ENCODE assay signal across 9 mouse cellular contexts in the genomic region with DNA sequence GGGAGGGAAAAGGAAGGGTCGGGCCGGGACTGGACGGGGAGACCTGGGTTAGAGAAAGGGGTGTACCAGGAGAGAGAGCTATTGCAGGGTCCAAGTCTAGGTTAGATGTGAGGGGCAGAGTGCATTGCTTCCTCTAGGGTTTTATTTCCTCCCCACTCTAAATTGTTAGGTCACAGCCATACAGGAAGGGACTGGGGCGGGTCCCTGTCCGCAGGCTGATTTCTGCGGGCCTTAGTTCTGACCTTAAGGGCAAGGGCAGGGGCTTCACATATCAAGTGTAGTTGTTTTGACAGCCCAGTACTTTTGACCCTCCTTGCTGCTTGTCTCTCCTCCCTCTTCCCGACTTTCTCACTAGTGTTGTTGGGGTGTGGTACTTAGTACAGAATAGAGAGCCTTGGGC. TPM values are rescaled to one million over a fixed set of nuclear protein-coding genes. Genes with fewer than 3 reads are reported as not detected.
DNase-seq lines count a peak whose midpoint lies in the region; ATAC-seq and TF ChIP-seq lines count a peak whose summit lies in the region.
"Had no signal": no experiment of that assay in that cellular context is flagged by ENCODE, and none has a peak within 500 bp of the region (broad histone marks: within the 10 kb centered on the region; RNA-seq: fewer than 3 reads in every experiment).

No protein-coding gene starts in this region.

- H3K36me3 ChIP-seq in heart, embryonic 11.5 days (ENCODE audit: control insufficient read depth, insufficient read depth, low read length), result peaks cover 11% of the 10 kb centered on the region; the same call in 1 of the 2 replicates
- H3K36me3 ChIP-seq in limb, embryonic 15.5 days, result peaks cover 20% of the 10 kb centered on the region
- peaks cover 13% of the 10 kb centered on the region for H3K36me3 ChIP-seq in midbrain, embryonic 15.5 days (replicated peaks)

- H3K27me3 ChIP-seq in cerebellum, adult 2 months (ENCODE audit: control insufficient read depth, insufficient read depth, low read length), result no peaks in the 10 kb centered on the region
- no peaks in the 10 kb centered on the region for H3K27me3 ChIP-seq in heart, embryonic 11.5 days (ENCODE audit: control insufficient read depth, insufficient read depth, low read length)
- no peaks in the 10 kb centered on the region for H3K27me3 ChIP-seq in limb, embryonic 15.5 days
- no peaks in the 10 kb centered on the region for H3K27me3 ChIP-seq in midbrain, embryonic 15.5 days (replicated peaks)
- H3K27me3 ChIP-seq: Patski had no signal

- H3K4me1 ChIP-seq in cerebellum, adult 2 months (ENCODE audit: control insufficient read depth, insufficient read depth, low read length), result no peaks in the 10 kb centered on the region
- peaks cover 23% of the 10 kb centered on the region for H3K4me1 ChIP-seq in heart, embryonic 11.5 days (ENCODE audit: control insufficient read depth, insufficient read depth, low read length)
- H3K4me1 ChIP-seq in limb, embryonic 15.5 days, result peaks cover 20% of the 10 kb centered on the region
- peaks cover 30% of the 10 kb centered on the region for H3K4me1 ChIP-seq in midbrain, embryonic 15.5 days

- no peak for ATAC-seq in heart, embryonic 11.5 days (replicated peaks; ENCODE audit: insufficient number of reproducible peaks, low FRiP score, low TSS enrichment)
- no peak for ATAC-seq in limb, embryonic 15.5 days (ENCODE audit: insufficient number of reproducible peaks, low FRiP score, low TSS enrichment, low read depth)
- peak; percentile 4 for ATAC-seq in midbrain, embryonic 15.5 days (replicated peaks)

- no peak for TF ChIP-seq CTCF in cerebellum, adult 2 months (IDR thresholded peaks at IDR 0.05; ENCODE audit: borderline replicate concordance, insufficient read depth, low read depth, low read length)

- no peak for TF ChIP-seq POLR2A in cerebellum, adult 2 months (IDR thresholded peaks at IDR 0.05; ENCODE audit: borderline replicate concordance, insufficient read depth, low read length)

- H3K27ac ChIP-seq in cerebellum, adult 2 months (ENCODE audit: insufficient read depth, low read length), result no peak overlapping the region
- peak overlapping the region; percentile 91 for H3K27ac ChIP-seq in heart, embryonic 11.5 days (ENCODE audit: low read depth, low read length)
- H3K27ac ChIP-seq in limb, embryonic 15.5 days, result peak overlapping the region; percentile 98
- peak overlapping the region; percentile 98 for H3K27ac ChIP-seq in midbrain, embryonic 15.5 days

- H3K4me3 ChIP-seq in cerebellum, adult 2 months (replicated peaks; ENCODE audit: insufficient read depth, low read depth, low read length), result peak overlapping the region; percentile 92
- peak overlapping the region; percentile 100 for H3K4me3 ChIP-seq in heart, embryonic 11.5 days (ENCODE audit: low read depth, low read length)
- peak overlapping the region; percentile 99 for H3K4me3 ChIP-seq in limb, embryonic 15.5 days
- peak overlapping the region; percentile 99 for H3K4me3 ChIP-seq in midbrain, embryonic 15.5 days

- peak overlapping the region; percentile 96 for H3K4me2 ChIP-seq in heart, embryonic 11.5 days
- peak overlapping the region; percentile 72 for H3K4me2 ChIP-seq in limb, embryonic 15.5 days
- peak overlapping the region; percentile 93 for H3K4me2 ChIP-seq in midbrain, embryonic 15.5 days

- no peak for DNase-seq in cerebellum, adult 2 months
- no peak for DNase-seq in cerebellum, postnatal 36 days
- DNase-seq in ZHBTc4 (ENCODE audit: low read depth, low spot score), result peak; percentile 47
- no peak for DNase-seq in cerebellum, adult 8-10 months
- DNase-seq in layer of hippocampus, adult 9-11 months, result no peak

- WGBS in cerebellum, adult 2 months, result 3% methylated on average over 7 of the region's 7 CpGs
- WGBS in heart, embryonic 11.5 days (ENCODE audit: insufficient replicate concordance), result 3% methylated on average over 7 of the region's 7 CpGs
- WGBS in limb, embryonic 15.5 days, result 6% methylated on average over 7 of the region's 7 CpGs
- WGBS in midbrain, embryonic 15.5 days, result 5% methylated on average over 7 of the region's 7 CpGs

- H3K9me3 ChIP-seq in heart, embryonic 11.5 days (replicated peaks; ENCODE audit: control insufficient read depth, low read length), result no peaks in the 10 kb centered on the region
- H3K9me3 ChIP-seq in limb, embryonic 15.5 days, result no peaks in the 10 kb centered on the region
- no peaks in the 10 kb centered on the region for H3K9me3 ChIP-seq in midbrain, embryonic 15.5 days

- peak overlapping the region; percentile 99 for H3K9ac ChIP-seq in heart, embryonic 11.5 days (ENCODE audit: low read depth, low read length)
- H3K9ac ChIP-seq in limb, embryonic 15.5 days, result peak overlapping the region; percentile 100
- H3K9ac ChIP-seq in midbrain, embryonic 15.5 days, result peak overlapping the region; percentile 97

RNA-seq across cellular contexts. Expression of gene Serf2, which starts 1.1 kb away (rescaled TPM):
- polyA plus RNA-seq in cerebellum, adult 2 months (2012; rRNA removed), result 282 and 303 TPM in 2 replicates
- 603 and 608 TPM in 2 replicates for polyA plus RNA-seq in heart, embryonic 11.5 days (2014; fragmentation: Nextera tagmentation; extraction: Ambion mirVana)
- polyA plus RNA-seq in limb, embryonic 15.5 days (2015; fragmentation: Nextera tagmentation; extraction: Ambion mirVana), result 552 and 557 TPM in 2 replicates
- 267 and 285 TPM in 2 replicates for polyA plus RNA-seq in midbrain, embryonic 15.5 days (2015; fragmentation: Nextera tagmentation; extraction: Ambion mirVana)

RNA-seq across cellular contexts. Expression of gene Hypk, which starts 3.0 kb away (rescaled TPM):
- polyA plus RNA-seq in cerebellum, adult 2 months (2012; rRNA removed), result 24.7 and 27.5 TPM in 2 replicates
- polyA plus RNA-seq in heart, embryonic 11.5 days (2014; fragmentation: Nextera tagmentation; extraction: Ambion mirVana), result 118 and 124 TPM in 2 replicates
- polyA plus RNA-seq in limb, embryonic 15.5 days (2015; fragmentation: Nextera tagmentation; extraction: Ambion mirVana), result 116 and 126 TPM in 2 replicates
- polyA plus RNA-seq in midbrain, embryonic 15.5 days (2015; fragmentation: Nextera tagmentation; extraction: Ambion mirVana), result 106 and 112 TPM in 2 replicates

RNA-seq across cellular contexts. Expression of gene Ell3, which starts 6.0 kb away (rescaled TPM):
- polyA plus RNA-seq in cerebellum, adult 2 months (2012; rRNA removed), result 0.08 TPM in 1 of 2 replicates, not detected in the other
- polyA plus RNA-seq in heart, embryonic 11.5 days (2014; fragmentation: Nextera tagmentation; extraction: Ambion mirVana), result 1.6 and 2.4 TPM in 2 replicates
- polyA plus RNA-seq in limb, embryonic 15.5 days (2015; fragmentation: Nextera tagmentation; extraction: Ambion mirVana), result 8.8 and 9.5 TPM in 2 replicates
- 2.2 and 3.0 TPM in 2 replicates for polyA plus RNA-seq in midbrain, embryonic 15.5 days (2015; fragmentation: Nextera tagmentation; extraction: Ambion mirVana)

RNA-seq across cellular contexts. Expression of gene Serinc4, which starts 6.5 kb away (rescaled TPM):
- 0.46 and 0.57 TPM in 2 replicates for polyA plus RNA-seq in cerebellum, adult 2 months (2012; rRNA removed)
- polyA plus RNA-seq in heart, embryonic 11.5 days (2014; fragmentation: Nextera tagmentation; extraction: Ambion mirVana), result 0.07 TPM in 1 of 2 replicates, not detected in the other
- 0.12 and 0.25 TPM in 2 replicates for polyA plus RNA-seq in limb, embryonic 15.5 days (2015; fragmentation: Nextera tagmentation; extraction: Ambion mirVana)
- 2.2 and 2.4 TPM in 2 replicates for polyA plus RNA-seq in midbrain, embryonic 15.5 days (2015; fragmentation: Nextera tagmentation; extraction: Ambion mirVana)

RNA-seq across cellular contexts. Expression of gene Mfap1b, which starts 23.8 kb away (rescaled TPM):
- polyA plus RNA-seq in cerebellum, adult 2 months (2012; rRNA removed), result 29.0 and 29.7 TPM in 2 replicates
- 45.0 and 48.8 TPM in 2 replicates for polyA plus RNA-seq in heart, embryonic 11.5 days (2014; fragmentation: Nextera tagmentation; extraction: Ambion mirVana)
- polyA plus RNA-seq in limb, embryonic 15.5 days (2015; fragmentation: Nextera tagmentation; extraction: Ambion mirVana), result 61.3 and 64.4 TPM in 2 replicates
- 77.3 and 77.5 TPM in 2 replicates for polyA plus RNA-seq in midbrain, embryonic 15.5 days (2015; fragmentation: Nextera tagmentation; extraction: Ambion mirVana)
